Mouse (Mus musculus) heart, embryonic 15.5 days (tissue): ENCODE data around the gene Tmbim4. TPM values are rescaled to one million over a fixed set of nuclear protein-coding genes. Genes with fewer than 3 reads are reported as not detected.

Experiments
- ATAC-seq: fragments of 200-750 bp; cut with Nextera tagmentation; replicated peaks from 2 replicates; pipeline ENCODE4 v1.8.0; 2017; ENCODE audit warnings: low read depth, moderate TSS enrichment; ENCODE audit not compliant: insufficient number of reproducible peaks, insufficient read depth, low FRiP score
- H3K27ac ChIP-seq: fragments of 300-500 bp; sonication (generic); 2 replicates; pipeline ENCODE4 v1.5.1; 2015; ENCODE audit warnings: mild to moderate bottlenecking, inconsistent platforms
- H3K27me3 ChIP-seq: fragments of 300-500 bp; sonication (generic); 2 replicates; pipeline ENCODE4 v1.6.1; 2015; ENCODE audit warnings: inconsistent platforms
- H3K36me3 ChIP-seq: fragments of 300-500 bp; sonication (generic); 2 replicates; pipeline ENCODE4 v1.6.1; 2015; ENCODE audit warnings: mild to moderate bottlenecking, inconsistent platforms
- H3K4me1 ChIP-seq: fragments of 300-500 bp; sonication (generic); replicated peaks from 2 replicates; pipeline ENCODE4 v1.6.1; 2015; ENCODE audit warnings: inconsistent platforms
- H3K4me2 ChIP-seq: fragments of 300-500 bp; sonication (generic); 2 replicates; pipeline ENCODE4 v1.6.1; 2015; ENCODE audit warnings: inconsistent platforms, mild to moderate bottlenecking, moderate library complexity
- H3K4me3 ChIP-seq: fragments of 300-500 bp; sonication (generic); 2 replicates; pipeline ENCODE4 v1.5.1; 2015; ENCODE audit warnings: mild to moderate bottlenecking, inconsistent platforms
- H3K9ac ChIP-seq: fragments of 300-500 bp; sonication (generic); 2 replicates; pipeline ENCODE4 v1.6.1; 2015; ENCODE audit warnings: mild to moderate bottlenecking, inconsistent platforms
- H3K9me3 ChIP-seq: fragments of 300-500 bp; sonication (generic); replicated peaks from 2 replicates; pipeline ENCODE4 v1.6.1; 2016; ENCODE audit warnings: inconsistent platforms
- WGBS: fragments of 180-500 bp; shearing (Covaris S2); methylation state at CpG from one replicate; pipeline ENCODE4 v1.1.7; 2015; ENCODE audit warnings: mixed read lengths; 5-methylcytosine and 5-hydroxymethylcytosine counted together
- polyA plus RNA-seq: library from polyadenylated mRNA; unstranded; fragments of >200 nt; fragmentation: Nextera tagmentation; extraction: Ambion mirVana; gene quantifications from 2 replicates; pipeline ENCODE4 v1.2.1, GENCODE M21; 2015

Gene Tmbim4
- polyA plus RNA-seq, 1 experiment from 2014 or later: 103 TPM

DNA sequence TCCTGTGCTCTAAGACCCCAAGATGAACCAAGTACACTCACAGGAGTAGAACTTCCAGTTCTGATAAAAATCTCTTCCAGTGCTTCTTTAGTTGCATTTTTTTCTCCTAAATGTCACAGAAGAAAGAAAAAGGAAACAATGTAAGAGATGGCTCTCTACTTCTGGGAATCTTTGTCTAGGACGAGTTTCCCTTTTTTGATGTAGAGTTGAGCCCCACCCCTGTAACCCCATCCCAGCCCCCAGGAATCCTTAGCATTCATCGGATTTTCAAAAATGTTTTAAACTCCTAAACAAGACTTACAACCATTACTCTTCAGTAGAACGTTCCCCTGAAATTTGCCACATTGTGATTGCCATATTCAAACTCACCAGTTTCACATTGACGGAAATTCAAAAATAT is 31.1 kb upstream of the Tmbim4 start:
- WGBS: 74% methylated on average over 4 of the region's 4 CpGs
- Histone ChIP-seq H3K36me3 (no peaks in the 10 kb centered on the region), H3K27me3 (no peaks in the 10 kb centered on the region), H3K27ac (no peak overlapping the region), H3K4me1 (no peaks in the 10 kb centered on the region), H3K4me3 (no peak overlapping the region), H3K4me2 (no peak overlapping the region), H3K9ac (no peak overlapping the region), H3K9me3 (no peaks in the 10 kb centered on the region)
- no peak for ATAC-seq

- no peaks in the 10 kb centered on the region for H3K27me3 ChIP-seq
- H3K27ac ChIP-seq: no peak overlapping the region
- ATAC-seq: no peak
- H3K4me3 ChIP-seq: no peak overlapping the region
- no peaks in the 10 kb centered on the region for H3K4me1 ChIP-seq
- 52% methylated on average over 5 of the region's 5 CpGs for WGBS
- no peaks in the 10 kb centered on the region for H3K9me3 ChIP-seq
- no peak overlapping the region for H3K4me2 ChIP-seq
- H3K9ac ChIP-seq: no peak overlapping the region
- H3K36me3 ChIP-seq: no peaks in the 10 kb centered on the region
Observed at GRCm38 (mm10) chr10:120171340-120171739, 30.1 kb upstream of the Tmbim4 start.

DNA sequence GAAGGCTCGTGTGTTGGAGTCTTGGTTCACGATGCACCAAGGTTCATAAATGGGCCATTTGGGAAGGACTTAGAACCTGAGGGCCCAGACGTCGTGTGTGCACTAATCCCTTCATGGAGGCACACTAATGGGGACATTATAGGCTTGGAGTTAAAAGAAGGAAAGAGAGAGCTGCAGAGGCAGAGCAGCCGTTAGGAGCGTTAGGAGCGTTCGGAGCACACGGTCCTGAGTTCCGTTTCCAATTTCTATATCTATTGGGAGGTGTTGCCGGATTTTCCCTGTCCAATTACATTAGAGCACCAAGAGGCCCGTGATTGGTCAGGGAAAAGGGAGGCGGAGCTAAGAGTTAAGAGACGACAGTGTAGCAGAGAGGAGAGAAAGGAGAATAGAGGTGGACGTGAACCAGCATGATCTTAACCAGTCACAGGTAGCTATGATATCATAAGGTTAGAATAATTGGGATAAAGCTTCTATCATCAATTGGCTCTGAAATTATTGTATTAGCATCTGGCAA is 27.1 kb upstream of the Tmbim4 start:
- H3K9ac ChIP-seq: no peak overlapping the region
- no peak overlapping the region for H3K4me2 ChIP-seq
- H3K9me3 ChIP-seq: no peaks in the 10 kb centered on the region
- H3K4me3 ChIP-seq: no peak overlapping the region
- no peak overlapping the region for H3K27ac ChIP-seq
- ATAC-seq: no peak
- no peaks in the 10 kb centered on the region for H3K4me1 ChIP-seq
- WGBS: 83% methylated on average over 15 of the region's 15 CpGs
- no peaks in the 10 kb centered on the region for H3K36me3 ChIP-seq
- H3K27me3 ChIP-seq: no peaks in the 10 kb centered on the region

GRCm38 (mm10) chr10:120182887-120183286 is 18.5 kb upstream of the Tmbim4 start:
- Histone ChIP-seq H3K4me2 (no peak overlapping the region), H3K4me3 (no peak overlapping the region), H3K9ac (no peak overlapping the region), H3K27ac (no peak overlapping the region), H3K36me3 (no peaks in the 10 kb centered on the region), H3K9me3 (no peaks in the 10 kb centered on the region), H3K4me1 (no peaks in the 10 kb centered on the region), H3K27me3 (no peaks in the 10 kb centered on the region)
- ATAC-seq: no peak
- WGBS: 91% methylated on average over 1 of the region's 1 CpGs

DNA sequence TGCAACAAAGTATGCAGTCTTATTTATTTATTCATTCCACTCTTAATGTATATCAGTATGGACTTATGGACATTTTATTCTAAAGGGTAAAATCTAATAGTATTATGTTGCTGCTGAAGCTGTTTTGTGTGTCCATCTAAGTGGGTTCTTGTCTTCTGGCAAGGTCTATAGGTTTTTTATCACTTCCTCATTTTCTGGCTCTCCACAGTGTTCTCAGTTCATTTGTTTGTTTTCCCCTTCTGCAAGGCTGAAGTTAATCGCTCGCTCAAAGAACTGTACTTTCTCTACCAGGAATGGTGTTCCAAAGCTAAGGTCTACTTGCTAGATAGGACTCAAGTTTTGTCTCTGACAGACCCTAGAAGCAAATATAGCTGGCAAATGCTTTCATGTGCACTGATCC is 18.0 kb upstream of the Tmbim4 start:
- 67% methylated on average over 2 of the region's 2 CpGs for WGBS
- Histone ChIP-seq H3K27ac (no peak overlapping the region), H3K9ac (no peak overlapping the region), H3K9me3 (no peaks in the 10 kb centered on the region), H3K4me1 (no peaks in the 10 kb centered on the region), H3K27me3 (no peaks in the 10 kb centered on the region), H3K4me2 (no peak overlapping the region), H3K4me3 (no peak overlapping the region), H3K36me3 (no peaks in the 10 kb centered on the region)
- ATAC-seq: no peak

DNA sequence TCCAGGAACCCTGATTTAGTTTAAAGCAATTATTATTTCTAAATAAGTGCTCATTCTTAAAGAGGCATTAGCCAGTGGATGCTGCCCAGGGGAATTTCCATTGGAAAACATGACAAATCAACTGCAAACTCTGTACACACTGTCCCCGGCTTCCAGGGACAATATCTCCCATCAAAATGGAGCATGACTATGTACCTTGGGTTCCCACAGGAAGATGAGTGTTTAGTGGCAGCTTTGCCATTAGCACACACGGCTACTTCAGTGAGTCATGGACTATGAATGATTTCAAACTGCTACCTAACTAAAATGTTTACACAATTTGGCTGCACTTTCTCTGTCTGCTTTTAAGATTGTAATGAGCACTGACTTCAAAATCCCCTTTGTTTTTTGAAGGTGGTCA is 12.9 kb upstream of the Tmbim4 start:
- Histone ChIP-seq H3K27ac (no peak overlapping the region), H3K4me2 (no peak overlapping the region), H3K9me3 (no peaks in the 10 kb centered on the region), H3K9ac (no peak overlapping the region), H3K36me3 (no peaks in the 10 kb centered on the region), H3K27me3 (no peaks in the 10 kb centered on the region), H3K4me1 (no peaks in the 10 kb centered on the region), H3K4me3 (no peak overlapping the region)
- 69% methylated on average over 2 of the region's 2 CpGs for WGBS
- ATAC-seq: no peak

DNA sequence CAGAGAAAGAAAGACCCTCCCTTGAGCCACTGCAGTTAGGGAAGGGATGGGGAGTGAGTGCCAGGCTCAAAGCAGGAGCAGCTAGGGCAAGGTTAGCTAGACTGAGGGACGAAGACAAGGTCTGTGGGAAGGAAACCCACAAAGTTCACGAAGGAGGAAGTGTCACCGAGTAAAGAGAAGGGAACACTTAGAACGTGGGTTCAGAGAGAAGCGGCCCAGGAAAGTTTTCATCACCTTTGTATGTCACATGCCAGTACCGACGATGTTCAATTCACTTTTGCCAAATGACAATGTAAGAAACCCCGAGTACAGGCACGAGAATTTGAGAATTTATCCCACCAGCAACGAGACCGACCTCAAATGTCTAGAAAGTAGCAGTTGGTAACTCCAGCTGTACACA is 12.1 kb upstream of the Tmbim4 start:
- no peak for ATAC-seq
- 51% methylated on average over 11 of the region's 11 CpGs for WGBS

DNA sequence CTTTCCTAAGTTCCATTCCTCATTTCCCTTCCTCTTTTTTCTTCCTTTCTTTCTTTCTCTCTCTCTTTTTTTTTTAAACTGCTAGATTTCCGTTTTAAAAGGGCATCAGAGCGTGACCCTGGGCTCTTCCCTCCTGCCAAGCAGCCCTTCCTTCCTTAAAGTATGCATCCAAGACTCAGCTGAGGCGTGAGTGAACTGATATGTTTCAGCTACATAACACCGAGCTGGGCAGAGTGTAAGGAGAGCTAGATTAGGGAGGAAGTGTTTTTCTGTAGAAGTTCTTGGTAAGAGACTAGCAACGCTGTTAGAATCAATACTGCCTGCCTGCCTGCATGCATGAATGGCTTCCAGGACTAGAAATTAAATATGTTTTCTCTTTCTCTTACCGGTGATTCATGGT is 11.6 kb upstream of the Tmbim4 start:
- no peak for ATAC-seq
- 31% methylated on average over 6 of the region's 6 CpGs for WGBS
- Histone ChIP-seq H3K9me3 (no peaks in the 10 kb centered on the region), H3K27ac (no peak overlapping the region), H3K4me3 (no peak overlapping the region), H3K27me3 (no peaks in the 10 kb centered on the region), H3K9ac (no peak overlapping the region), H3K4me2 (no peak overlapping the region), H3K4me1 (no peaks in the 10 kb centered on the region), H3K36me3 (no peaks in the 10 kb centered on the region)

More for the DNA sequence above, 12.1 kb upstream of the Tmbim4 start:
- no peak overlapping the region for H3K9ac ChIP-seq
- no peak overlapping the region for H3K27ac ChIP-seq
- H3K9me3 ChIP-seq: no peaks in the 10 kb centered on the region
- H3K4me3 ChIP-seq: no peak overlapping the region
- H3K27me3 ChIP-seq: no peaks in the 10 kb centered on the region
- no peaks in the 10 kb centered on the region for H3K4me1 ChIP-seq
- H3K4me2 ChIP-seq: no peak overlapping the region
- H3K36me3 ChIP-seq: no peaks in the 10 kb centered on the region

GRCm38 (mm10) chr10:120191165-120191564 is 10.2 kb upstream of the Tmbim4 start:
- Histone ChIP-seq H3K36me3 (no peaks in the 10 kb centered on the region), H3K4me2 (no peak overlapping the region), H3K4me1 (no peaks in the 10 kb centered on the region), H3K27ac (no peak overlapping the region), H3K9ac (no peak overlapping the region), H3K4me3 (no peak overlapping the region), H3K9me3 (no peaks in the 10 kb centered on the region), H3K27me3 (no peaks in the 10 kb centered on the region)
- ATAC-seq: no peak
- 82% methylated on average over 6 of the region's 6 CpGs for WGBS

- ATAC-seq: no peak
Observed at GRCm38 (mm10) chr10:120192278-120192677, 9.1 kb upstream of the Tmbim4 start.

DNA sequence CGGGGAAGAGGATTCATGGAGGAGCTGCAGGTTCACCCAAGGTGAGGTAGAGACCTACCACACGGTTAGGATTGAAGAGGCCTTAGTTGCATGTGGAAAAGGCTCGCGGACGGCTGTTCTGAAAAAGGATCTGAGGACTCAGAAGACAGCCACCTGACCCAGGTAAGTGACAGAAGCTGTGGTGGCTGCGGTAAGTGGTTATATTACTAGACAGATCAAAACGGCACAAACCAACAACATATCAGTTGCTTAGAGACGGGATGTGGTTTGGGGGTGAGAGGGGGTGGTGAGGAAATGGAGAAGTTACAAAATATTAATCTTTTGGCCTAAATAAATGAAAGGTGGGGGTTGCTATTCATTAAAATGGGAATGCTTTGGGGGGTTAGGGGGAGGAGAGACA is 8.1 kb upstream of the Tmbim4 start:
- Histone ChIP-seq H3K4me2 (no peak overlapping the region), H3K27ac (no peak overlapping the region), H3K36me3 (no peaks in the 10 kb centered on the region), H3K9ac (no peak overlapping the region), H3K27me3 (no peaks in the 10 kb centered on the region), H3K4me3 (no peak overlapping the region), H3K9me3 (no peaks in the 10 kb centered on the region), H3K4me1 (no peaks in the 10 kb centered on the region)
- ATAC-seq: no peak
- WGBS: 78% methylated on average over 8 of the region's 8 CpGs

More at GRCm38 (mm10) chr10:120192278-120192677, 9.1 kb upstream of the Tmbim4 start:
- no peak overlapping the region for H3K27ac ChIP-seq
- H3K9ac ChIP-seq: no peak overlapping the region
- H3K9me3 ChIP-seq: no peaks in the 10 kb centered on the region
- H3K36me3 ChIP-seq: no peaks in the 10 kb centered on the region
- no peaks in the 10 kb centered on the region for H3K4me1 ChIP-seq
- H3K4me2 ChIP-seq: no peak overlapping the region
- no peak overlapping the region for H3K4me3 ChIP-seq
- no peaks in the 10 kb centered on the region for H3K27me3 ChIP-seq
- 84% methylated on average over 4 of the region's 4 CpGs for WGBS

DNA sequence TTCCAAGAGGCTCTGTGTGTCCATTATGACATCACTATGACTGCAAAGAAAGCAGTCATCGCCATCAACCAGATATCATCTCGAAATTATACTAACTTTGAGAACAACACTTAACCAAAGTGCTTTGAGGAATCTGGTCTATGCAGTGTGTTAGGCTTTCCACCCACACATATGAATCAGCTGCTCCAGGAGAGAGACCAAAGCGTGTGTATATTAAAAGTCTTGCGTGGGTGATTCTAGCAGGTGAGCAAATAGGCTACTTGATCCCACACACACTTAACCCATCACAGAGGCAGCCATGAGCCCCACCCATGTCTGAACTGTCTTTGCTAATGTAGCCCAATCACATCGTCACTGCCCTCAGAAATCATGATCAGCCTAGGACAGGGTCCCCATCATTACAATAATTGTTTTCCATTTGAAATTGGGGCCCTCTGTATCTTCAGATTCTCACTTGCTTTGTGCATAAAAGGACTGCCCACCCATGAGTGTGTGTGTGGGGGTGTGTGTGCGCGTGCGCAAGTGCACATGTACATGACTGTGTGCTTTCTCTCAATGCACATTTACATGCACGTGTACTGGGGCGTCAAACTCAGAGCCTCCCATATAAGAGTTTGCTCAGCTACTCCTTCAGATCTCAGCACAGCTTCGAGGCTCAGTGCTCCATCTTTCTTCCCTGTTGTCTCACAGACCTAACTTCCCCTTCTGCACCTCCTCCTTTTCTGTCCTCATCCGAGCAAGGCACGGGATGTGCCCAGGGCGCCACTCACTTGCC is 4.1 kb upstream of the Tmbim4 start:
- H3K27me3 ChIP-seq: 0 out of 2 replicates have a peak, but pooled peaks cover 9% of the 10 kb centered on the region
- no peak overlapping the region for H3K27ac ChIP-seq
- H3K9me3 ChIP-seq: no peaks in the 10 kb centered on the region
- peaks cover 8% of the 10 kb centered on the region for H3K4me1 ChIP-seq
- no peaks in the 10 kb centered on the region for H3K36me3 ChIP-seq
- WGBS: 72% methylated on average over 14 of the region's 14 CpGs
- H3K4me2 ChIP-seq: no peak overlapping the region
- no peak for ATAC-seq
- H3K9ac ChIP-seq: no peak overlapping the region
- H3K4me3 ChIP-seq: no peak overlapping the region
